Mouse (Mus musculus): ENCODE data around the gene Nrxn3. TPM values are rescaled to one million over a fixed set of nuclear protein-coding genes. Genes with fewer than 3 reads are reported as not detected.

Gene Nrxn3
- polyA plus RNA-seq, 1 experiment from 2014 or later: 6.3 TPM

DNA sequence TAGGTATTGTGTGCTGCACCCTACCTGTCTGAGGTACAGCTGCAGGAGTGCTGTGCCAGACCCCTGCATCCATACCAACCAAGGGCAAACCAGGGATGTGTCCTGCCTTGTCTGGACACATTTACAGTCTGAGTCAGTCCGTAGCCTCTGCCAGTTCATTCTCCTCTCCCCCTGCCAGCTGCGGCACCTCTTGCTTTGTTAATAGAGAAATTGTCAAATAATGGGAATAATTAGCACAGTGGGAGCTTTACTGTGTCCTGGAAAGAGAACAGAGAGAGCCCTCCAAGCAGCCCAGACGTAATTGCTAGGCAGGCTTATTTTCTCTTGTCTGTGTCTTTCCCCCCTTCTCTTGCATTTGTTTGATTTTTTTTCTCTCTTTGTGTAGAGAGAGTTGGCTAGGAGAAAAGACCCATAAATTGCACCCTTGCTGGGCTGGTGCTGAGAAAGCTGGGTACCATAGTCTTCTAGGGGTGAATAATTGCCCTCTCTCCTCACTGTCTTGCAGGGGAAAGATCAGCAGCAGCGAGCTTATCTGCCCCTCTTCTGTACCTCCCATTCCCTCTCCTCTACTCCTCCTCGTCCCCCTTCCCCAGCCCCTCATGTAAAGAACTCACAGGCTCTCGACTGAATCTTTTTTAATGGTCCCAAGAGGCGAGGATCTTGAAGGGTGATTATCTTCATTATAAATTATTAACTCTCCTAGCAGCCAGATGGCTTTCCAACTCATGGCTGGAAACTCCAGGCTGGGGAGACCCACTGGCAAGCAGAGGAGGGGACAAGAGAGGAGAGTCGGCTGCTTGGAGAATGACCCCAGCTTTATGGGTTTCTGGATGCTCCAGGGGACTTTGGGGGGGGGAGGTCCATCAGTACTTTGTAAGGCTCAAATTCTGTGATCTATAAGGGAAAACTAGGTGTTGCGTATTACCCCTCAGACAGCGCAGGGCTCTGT, 61.8 kb downstream of the Nrxn3 start:
- no peaks in the 10 kb centered on the region for H3K27me3 ChIP-seq (ENCODE audit: control insufficient read depth, insufficient read depth, low read length)
- no peak overlapping the region for H3K4me2 ChIP-seq (replicated peaks; ENCODE audit: low read depth, low read length)
- no peaks in the 10 kb centered on the region for H3K9me3 ChIP-seq (ENCODE audit: control insufficient read depth, low read depth, low read length)
- H3K36me3 ChIP-seq (ENCODE audit: control insufficient read depth, insufficient read depth, low read length): no peaks in the 10 kb centered on the region
- WGBS: 47% methylated on average over 10 of the region's 10 CpGs
- ATAC-seq (ENCODE audit: insufficient number of reproducible peaks, insufficient read depth, low FRiP score, low read depth): peak; percentile 37; the same call in 1 of the 2 replicates
- H3K9ac ChIP-seq (replicated peaks; ENCODE audit: low read depth, low read length): no peak overlapping the region
- no peak overlapping the region for H3K27ac ChIP-seq (ENCODE audit: low read length)
- H3K4me3 ChIP-seq (ENCODE audit: low read depth, low read length): no peak overlapping the region
- no peaks in the 10 kb centered on the region for H3K4me1 ChIP-seq (ENCODE audit: control insufficient read depth, insufficient read depth, low read length)

DNA sequence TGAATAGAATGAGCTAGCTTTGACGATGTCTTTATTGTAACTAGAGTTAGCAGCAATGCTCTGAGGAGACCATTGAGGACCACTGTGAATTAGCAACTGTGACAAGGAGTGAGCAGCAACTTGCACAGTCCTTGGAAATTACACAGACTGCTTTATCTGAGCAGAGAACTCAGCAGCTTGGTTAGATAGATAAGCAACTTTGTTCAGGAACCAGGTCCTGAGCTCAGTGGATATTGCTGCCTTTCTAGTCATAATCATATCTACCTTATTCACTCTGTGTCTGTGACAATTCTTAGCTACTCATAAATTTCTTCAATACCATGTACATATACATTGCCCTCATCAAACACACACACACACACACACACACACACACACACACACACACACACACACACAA, 70.6 kb downstream of the Nrxn3 start:
- H3K36me3 ChIP-seq (ENCODE audit: control insufficient read depth, insufficient read depth, low read length): no peaks in the 10 kb centered on the region
- 87% methylated on average over 1 of the region's 1 CpGs for WGBS

DNA sequence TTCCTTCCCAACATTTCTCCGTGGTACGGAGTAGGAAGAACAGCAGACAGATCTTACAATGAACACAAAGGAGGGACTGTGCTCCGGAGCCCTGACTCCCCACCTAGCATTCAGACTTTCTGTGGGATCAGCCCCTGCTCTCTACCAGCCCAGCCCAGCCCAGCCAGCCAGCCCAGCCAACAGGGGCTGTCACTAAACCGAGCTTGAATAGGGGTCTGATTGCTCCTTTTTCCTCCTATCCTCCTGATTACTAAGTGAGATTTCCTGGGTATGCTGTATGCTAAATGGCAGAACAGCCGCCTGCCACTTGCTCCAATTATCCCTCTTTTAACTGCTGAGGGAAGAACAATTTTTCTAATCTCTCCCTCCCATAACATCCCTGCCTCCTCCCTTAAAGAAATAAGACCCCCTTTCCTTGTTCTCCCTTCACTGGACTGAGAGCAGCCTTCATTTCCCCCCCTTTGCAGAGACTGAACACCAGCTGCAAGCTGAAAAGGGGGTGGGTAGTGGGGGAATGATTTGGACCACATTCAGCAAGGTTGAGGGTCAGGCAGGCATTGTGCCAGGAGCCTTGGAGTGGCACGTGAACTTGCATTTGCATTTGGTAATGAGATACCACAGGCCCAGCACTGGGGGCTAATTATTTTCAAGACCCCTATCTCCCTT, 78.4 kb downstream of the Nrxn3 start:
- no peaks in the 10 kb centered on the region for H3K27me3 ChIP-seq (ENCODE audit: control insufficient read depth, insufficient read depth, low read length)
- no peak overlapping the region for H3K27ac ChIP-seq (ENCODE audit: low read length)
- ATAC-seq (ENCODE audit: insufficient number of reproducible peaks, insufficient read depth, low FRiP score, low read depth): peak; percentile 42; the same call in 1 of the 2 replicates
- no peaks in the 10 kb centered on the region for H3K36me3 ChIP-seq (ENCODE audit: control insufficient read depth, insufficient read depth, low read length)
- H3K4me1 ChIP-seq (ENCODE audit: control insufficient read depth, insufficient read depth, low read length): 0 out of 2 replicates have a peak, but pooled peaks cover 4% of the 10 kb centered on the region
- H3K4me3 ChIP-seq (ENCODE audit: low read depth, low read length): no peak overlapping the region
- H3K9me3 ChIP-seq (ENCODE audit: control insufficient read depth, low read depth, low read length): no peaks in the 10 kb centered on the region
- WGBS: 29% methylated on average over 6 of the region's 6 CpGs
- H3K4me2 ChIP-seq (replicated peaks; ENCODE audit: low read depth, low read length): no peak overlapping the region
- H3K9ac ChIP-seq (replicated peaks; ENCODE audit: low read depth, low read length): no peak overlapping the region

More for the DNA sequence above, 70.6 kb downstream of the Nrxn3 start:
- H3K9me3 ChIP-seq (ENCODE audit: control insufficient read depth, low read depth, low read length): no peaks in the 10 kb centered on the region
- ATAC-seq (ENCODE audit: insufficient number of reproducible peaks, insufficient read depth, low FRiP score, low read depth): no peak
- H3K9ac ChIP-seq (replicated peaks; ENCODE audit: low read depth, low read length): no peak overlapping the region
- no peaks in the 10 kb centered on the region for H3K4me1 ChIP-seq (ENCODE audit: control insufficient read depth, insufficient read depth, low read length)
- no peak overlapping the region for H3K4me3 ChIP-seq (ENCODE audit: low read depth, low read length)
- H3K27ac ChIP-seq (ENCODE audit: low read length): no peak overlapping the region
- no peaks in the 10 kb centered on the region for H3K27me3 ChIP-seq (ENCODE audit: control insufficient read depth, insufficient read depth, low read length)
- H3K4me2 ChIP-seq (replicated peaks; ENCODE audit: low read depth, low read length): no peak overlapping the region

DNA sequence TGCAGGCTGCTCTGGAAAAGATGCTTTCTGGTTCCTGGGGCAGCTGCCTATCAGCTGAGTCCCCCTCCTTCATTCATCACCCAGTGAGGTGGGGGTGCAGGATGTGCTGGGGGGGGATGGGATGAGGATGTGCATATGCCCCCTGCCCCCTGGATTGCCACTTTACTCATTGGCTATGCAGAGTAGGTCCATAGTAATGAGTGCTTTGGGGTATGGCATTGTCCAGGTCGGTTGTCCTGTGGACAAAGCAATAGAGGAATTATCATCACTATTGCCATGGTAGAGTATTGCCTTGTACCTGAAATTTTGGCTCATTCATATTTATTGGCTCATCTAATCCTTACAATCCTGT, 79.0 kb downstream of the Nrxn3 start:
- ATAC-seq (ENCODE audit: insufficient number of reproducible peaks, insufficient read depth, low FRiP score, low read depth): no peak
- Histone ChIP-seq H3K27ac (ENCODE audit: low read length) (no peak overlapping the region), H3K9ac (replicated peaks; ENCODE audit: low read depth, low read length) (no peak overlapping the region), H3K36me3 (ENCODE audit: control insufficient read depth, insufficient read depth, low read length) (no peaks in the 10 kb centered on the region), H3K9me3 (ENCODE audit: control insufficient read depth, low read depth, low read length) (no peaks in the 10 kb centered on the region), H3K27me3 (ENCODE audit: control insufficient read depth, insufficient read depth, low read length) (no peaks in the 10 kb centered on the region), H3K4me2 (replicated peaks; ENCODE audit: low read depth, low read length) (no peak overlapping the region), H3K4me1 (ENCODE audit: control insufficient read depth, insufficient read depth, low read length) (0 out of 2 replicates have a peak, but pooled peaks cover 4% of the 10 kb centered on the region), H3K4me3 (ENCODE audit: low read depth, low read length) (no peak overlapping the region)
- 73% methylated on average over 1 of the region's 1 CpGs for WGBS

DNA sequence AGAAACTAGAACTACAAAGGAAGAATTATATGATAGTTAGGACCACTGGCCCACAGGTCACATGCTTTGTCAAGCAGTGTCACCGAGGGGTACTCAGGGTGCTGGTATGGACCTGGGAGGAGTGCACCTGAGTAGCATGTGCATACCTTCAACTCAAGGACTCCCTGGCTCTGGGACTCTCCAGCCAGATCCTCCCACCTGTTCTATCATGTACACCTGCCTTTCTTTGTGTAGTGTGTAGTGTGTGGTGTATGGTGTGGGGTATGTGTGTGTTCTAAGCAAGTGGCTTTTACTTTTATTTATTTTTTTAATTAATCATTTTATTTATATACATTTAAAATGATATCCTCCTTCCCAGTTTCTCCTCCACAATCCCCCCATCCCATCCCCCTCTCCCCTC, 86.3 kb downstream of the Nrxn3 start:
- ATAC-seq (ENCODE audit: insufficient number of reproducible peaks, insufficient read depth, low FRiP score, low read depth): no peak
- Histone ChIP-seq H3K4me3 (ENCODE audit: low read depth, low read length) (no peak overlapping the region), H3K4me1 (ENCODE audit: control insufficient read depth, insufficient read depth, low read length) (no peaks in the 10 kb centered on the region), H3K9ac (replicated peaks; ENCODE audit: low read depth, low read length) (no peak overlapping the region), H3K9me3 (ENCODE audit: control insufficient read depth, low read depth, low read length) (no peaks in the 10 kb centered on the region), H3K36me3 (ENCODE audit: control insufficient read depth, insufficient read depth, low read length) (no peaks in the 10 kb centered on the region), H3K4me2 (replicated peaks; ENCODE audit: low read depth, low read length) (no peak overlapping the region), H3K27me3 (ENCODE audit: control insufficient read depth, insufficient read depth, low read length) (no peaks in the 10 kb centered on the region), H3K27ac (ENCODE audit: low read length) (no peak overlapping the region)
- WGBS: 83% methylated on average over 1 of the region's 1 CpGs

DNA sequence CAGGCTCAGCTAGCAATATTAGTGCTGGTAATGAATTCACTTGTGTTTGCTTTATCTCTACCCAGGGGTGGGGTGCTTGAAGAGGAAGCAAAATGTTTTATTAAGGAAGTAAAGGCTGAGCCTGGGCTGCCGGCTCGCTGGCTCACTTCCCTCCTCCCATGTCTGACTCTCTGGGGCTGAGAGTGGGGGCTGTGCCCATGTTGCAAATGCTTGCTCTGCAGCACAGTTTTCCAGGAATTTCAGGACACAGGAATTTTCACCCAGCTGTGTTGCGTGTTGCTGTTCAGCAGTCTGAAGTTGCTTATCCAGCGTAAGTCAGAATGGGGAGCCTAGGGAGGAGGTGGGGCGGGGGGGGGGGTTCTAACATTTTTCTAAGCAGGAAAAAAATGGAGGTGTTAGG, 89.5 kb downstream of the Nrxn3 start:
- Histone ChIP-seq H3K4me1 (ENCODE audit: control insufficient read depth, insufficient read depth, low read length) (no peaks in the 10 kb centered on the region), H3K9ac (replicated peaks; ENCODE audit: low read depth, low read length) (no peak overlapping the region), H3K4me3 (ENCODE audit: low read depth, low read length) (no peak overlapping the region), H3K9me3 (ENCODE audit: control insufficient read depth, low read depth, low read length) (no peaks in the 10 kb centered on the region), H3K27me3 (ENCODE audit: control insufficient read depth, insufficient read depth, low read length) (no peaks in the 10 kb centered on the region), H3K4me2 (replicated peaks; ENCODE audit: low read depth, low read length) (no peak overlapping the region), H3K27ac (ENCODE audit: low read length) (no peak overlapping the region), H3K36me3 (ENCODE audit: control insufficient read depth, insufficient read depth, low read length) (no peaks in the 10 kb centered on the region)
- no peak for ATAC-seq (ENCODE audit: insufficient number of reproducible peaks, insufficient read depth, low FRiP score, low read depth)
- WGBS: 26% methylated on average over 5 of the region's 5 CpGs

DNA sequence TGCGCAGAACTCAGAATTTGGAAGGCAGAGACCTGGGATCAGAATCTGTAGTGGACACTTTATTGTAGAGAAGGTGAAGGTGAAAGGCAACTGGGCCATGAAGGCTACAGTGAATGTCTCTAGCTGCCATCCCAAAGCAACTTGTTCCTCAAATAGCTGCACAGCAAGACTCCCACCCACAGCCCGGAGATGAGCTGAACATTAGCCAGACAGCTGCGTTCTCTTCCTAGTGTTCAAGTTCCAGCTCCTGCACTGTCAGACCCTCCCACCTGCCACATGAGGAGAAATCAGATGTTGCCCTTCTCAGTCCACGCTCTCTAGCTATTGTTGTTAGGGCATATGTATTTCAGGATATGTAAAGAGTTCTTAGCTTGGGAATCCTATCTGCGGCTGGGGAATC, 94.2 kb downstream of the Nrxn3 start:
- no peaks in the 10 kb centered on the region for H3K27me3 ChIP-seq (ENCODE audit: control insufficient read depth, insufficient read depth, low read length)
- no peak overlapping the region for H3K9ac ChIP-seq (replicated peaks; ENCODE audit: low read depth, low read length)
- no peak overlapping the region for H3K4me3 ChIP-seq (ENCODE audit: low read depth, low read length)
- H3K36me3 ChIP-seq (ENCODE audit: control insufficient read depth, insufficient read depth, low read length): no peaks in the 10 kb centered on the region
- H3K9me3 ChIP-seq (ENCODE audit: control insufficient read depth, low read depth, low read length): no peaks in the 10 kb centered on the region
- H3K4me1 ChIP-seq (ENCODE audit: control insufficient read depth, insufficient read depth, low read length): no peaks in the 10 kb centered on the region
- no peak overlapping the region for H3K4me2 ChIP-seq (replicated peaks; ENCODE audit: low read depth, low read length)
- ATAC-seq (ENCODE audit: insufficient number of reproducible peaks, insufficient read depth, low FRiP score, low read depth): no peak
- 87% methylated on average over 5 of the region's 5 CpGs for WGBS
- H3K27ac ChIP-seq (ENCODE audit: low read length): no peak overlapping the region

DNA sequence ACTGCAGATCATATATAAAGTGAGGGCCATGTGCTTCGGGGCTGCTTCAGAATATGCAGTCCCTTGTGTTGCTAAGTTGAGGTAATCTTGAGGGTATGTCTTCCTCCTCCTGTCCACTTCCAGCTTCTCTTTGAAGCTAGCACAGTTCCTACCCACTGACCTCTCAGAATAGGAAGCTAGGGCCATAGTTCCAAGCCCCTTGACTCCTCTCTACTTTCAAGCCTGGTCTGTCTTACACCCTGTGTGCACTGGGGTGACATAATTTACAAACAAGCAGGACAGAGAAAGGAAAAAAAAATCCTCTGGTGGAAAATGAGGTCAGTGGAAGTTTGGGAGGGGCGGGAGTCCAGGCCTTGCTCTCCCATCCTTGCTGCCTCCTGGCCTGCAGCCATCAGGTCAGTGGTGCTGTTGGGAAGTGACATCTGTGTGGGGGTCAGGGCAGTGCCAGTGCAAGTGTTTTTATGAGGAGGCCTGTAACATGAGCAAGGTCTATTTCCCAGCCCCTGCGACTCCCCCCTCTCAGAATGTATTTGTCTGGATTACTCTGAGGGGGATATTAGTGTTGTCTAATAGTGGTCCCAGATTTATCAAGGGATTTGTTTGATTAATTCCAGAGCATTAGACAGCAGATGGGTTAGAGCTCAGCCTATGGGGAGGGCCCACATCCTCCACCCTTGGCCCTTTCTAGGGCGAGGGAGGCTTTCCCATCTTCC, 96.1 kb downstream of the Nrxn3 start:
- Histone ChIP-seq H3K4me3 (ENCODE audit: low read depth, low read length) (no peak overlapping the region), H3K9me3 (ENCODE audit: control insufficient read depth, low read depth, low read length) (no peaks in the 10 kb centered on the region), H3K36me3 (ENCODE audit: control insufficient read depth, insufficient read depth, low read length) (no peaks in the 10 kb centered on the region), H3K9ac (replicated peaks; ENCODE audit: low read depth, low read length) (no peak overlapping the region), H3K27me3 (ENCODE audit: control insufficient read depth, insufficient read depth, low read length) (no peaks in the 10 kb centered on the region), H3K4me1 (ENCODE audit: control insufficient read depth, insufficient read depth, low read length) (no peaks in the 10 kb centered on the region), H3K4me2 (replicated peaks; ENCODE audit: low read depth, low read length) (no peak overlapping the region), H3K27ac (ENCODE audit: low read length) (no peak overlapping the region)
- WGBS: 48% methylated on average over 4 of the region's 4 CpGs
- peak; percentile 83 for ATAC-seq (ENCODE audit: insufficient number of reproducible peaks, insufficient read depth, low FRiP score, low read depth)
